Mouse (Mus musculus) c-Kit-negative CD71-positive TER-119-positive erythroid progenitor cells, embryonic 14.5 days (primary cell): Measurements from ENCODE around the gene Cox6a2.
"Not testable (repeated sequence)": the region's sequence is repeated elsewhere in the genome, so short reads cannot be mapped to it uniquely, and the experiment has no call there.

Source experiments
- DNase-seq: peaks from one replicate; pipeline ENCODE4 v3.0.0-alpha.2; 2013; ENCODE audit warnings: low read depth, low spot score

The Cox6a2 gene

GRCm38 (mm10) chr7:128234796-128235195, 28.6 kb upstream of the Cox6a2 start:
- DNase-seq = no peak

GRCm38 (mm10) chr7:128231741-128232140, 25.6 kb upstream of the Cox6a2 start:
- DNase-seq = no peak

- no peak for DNase-seq
These were observed 14.7 kb upstream of the Cox6a2 start for GRCm38 (mm10) chr7:128220936-128221335.

GRCm38 (mm10) chr7:128219952-128220351, 13.8 kb upstream of the Cox6a2 start:
- DNase-seq = no peak

- no peak for DNase-seq
These were observed 3.6 kb upstream of the Cox6a2 start for GRCm38 (mm10) chr7:128209826-128210225.

- DNase-seq = peak; percentile 34
These were observed 2.0 kb upstream of the Cox6a2 start for GRCm38 (mm10) chr7:128208187-128208586.

- no peak for DNase-seq
These were observed 492 bp downstream of the Cox6a2 start for GRCm38 (mm10) chr7:128205695-128206094.

- no peak for DNase-seq
These were observed 2.0 kb downstream of the Cox6a2 start for GRCm38 (mm10) chr7:128204179-128204578.

GRCm38 (mm10) chr7:128203071-128203470, 3.1 kb downstream of the Cox6a2 start:
- no peak for DNase-seq

GRCm38 (mm10) chr7:128201607-128202006, 4.6 kb downstream of the Cox6a2 start:
- DNase-seq = no peak

- DNase-seq = no peak
These were observed 24.5 kb downstream of the Cox6a2 start for GRCm38 (mm10) chr7:128181691-128182090.

GRCm38 (mm10) chr7:128180546-128180945, 25.6 kb downstream of the Cox6a2 start:
- DNase-seq = no peak

- DNase-seq = no peak
These were observed 26.1 kb downstream of the Cox6a2 start for GRCm38 (mm10) chr7:128180126-128180525.

- DNase-seq = no peak
These were observed 27.8 kb downstream of the Cox6a2 start for GRCm38 (mm10) chr7:128178385-128178784.

GRCm38 (mm10) chr7:128169996-128170395, 36.2 kb downstream of the Cox6a2 start:
- no peak for DNase-seq

GRCm38 (mm10) chr7:128166391-128166790, 39.8 kb downstream of the Cox6a2 start:
- no peak for DNase-seq

GRCm38 (mm10) chr7:128164001-128164400, 42.2 kb downstream of the Cox6a2 start:
- DNase-seq = no peak

GRCm38 (mm10) chr7:128158688-128159354, 47.4 kb downstream of the Cox6a2 start:
- DNase-seq = not testable (repeated sequence)
